Mouse (Mus musculus) neural tube, embryonic 12.5 days (tissue): ENCODE measurements at regions not wholly inside any gene's neighbourhood (a gene's known extent, or its start where the extent isn't known, plus 50 kb on each side); places are given as distances from the start of the nearest gene placed in this dataset.
A peak's percentile ranks its signal among the peaks of the same experiment; 100 is the strongest.
"Not testable (repeated sequence)": the region's sequence is repeated elsewhere in the genome, so short reads cannot be mapped to it uniquely, and the experiment has no call there.

Source experiments
- ATAC-seq: fragments of 200-750 bp; cut with Nextera tagmentation; 2 replicates; pipeline ENCODE4 v1.8.0; 2017; ENCODE audit warnings: low read depth, mild to moderate bottlenecking, moderate TSS enrichment, moderate library complexity; ENCODE audit not compliant: low FRiP score
- H3K27ac ChIP-seq: fragments of 300-500 bp; sonication (generic); 2 replicates; pipeline ENCODE4 v1.5.1; 2016
- H3K27me3 ChIP-seq: fragments of 300-500 bp; sonication (generic); replicated peaks from 2 replicates; pipeline ENCODE4 v1.6.1; 2016; ENCODE audit warnings: mild to moderate bottlenecking
- H3K36me3 ChIP-seq: fragments of 300-500 bp; sonication (generic); 2 replicates; pipeline ENCODE4 v1.6.1; 2016; ENCODE audit warnings: mild to moderate bottlenecking
- H3K4me1 ChIP-seq: fragments of 300-500 bp; sonication (generic); 2 replicates; pipeline ENCODE4 v1.6.1; 2016
- H3K4me2 ChIP-seq: fragments of 300-500 bp; sonication (generic); replicated peaks from 2 replicates; pipeline ENCODE4 v1.6.1; 2016; ENCODE audit warnings: mild to moderate bottlenecking
- H3K4me3 ChIP-seq: fragments of 300-500 bp; sonication (generic); 2 replicates; pipeline ENCODE4 v1.5.1; 2016
- H3K9ac ChIP-seq: fragments of 300-500 bp; sonication (generic); 2 replicates; pipeline ENCODE4 v1.6.1; 2016; ENCODE audit warnings: mild to moderate bottlenecking
- H3K9me3 ChIP-seq: fragments of 300-500 bp; sonication (generic); 2 replicates; pipeline ENCODE4 v1.6.1; 2016; ENCODE audit warnings: mild to moderate bottlenecking
- WGBS: fragments of 180-500 bp; shearing (Covaris S2); methylation state at CpG from one replicate; pipeline ENCODE4 v1.1.7; 2016; 5-methylcytosine and 5-hydroxymethylcytosine counted together

- H3K4me2 ChIP-seq = peak overlapping the region; percentile 45
- H3K9me3 ChIP-seq = no peaks in the 10 kb centered on the region
- H3K27me3 ChIP-seq = peaks cover 25% of the 10 kb centered on the region
- H3K36me3 ChIP-seq = no peaks in the 10 kb centered on the region
- H3K4me1 ChIP-seq = peaks cover 20% of the 10 kb centered on the region
- H3K27ac ChIP-seq = no peak overlapping the region
- H3K4me3 ChIP-seq = no peak overlapping the region
- no peak for ATAC-seq
- 5% methylated on average over 19 of the region's 19 CpGs for WGBS
- H3K9ac ChIP-seq = 0 out of 2 replicates have a peak overlapping the region, but pooled peaks have one; percentile 38
These were observed 53.2 kb upstream of the Col1a1 start for GRCm38 (mm10) chr11:94882687-94883383.

DNA sequence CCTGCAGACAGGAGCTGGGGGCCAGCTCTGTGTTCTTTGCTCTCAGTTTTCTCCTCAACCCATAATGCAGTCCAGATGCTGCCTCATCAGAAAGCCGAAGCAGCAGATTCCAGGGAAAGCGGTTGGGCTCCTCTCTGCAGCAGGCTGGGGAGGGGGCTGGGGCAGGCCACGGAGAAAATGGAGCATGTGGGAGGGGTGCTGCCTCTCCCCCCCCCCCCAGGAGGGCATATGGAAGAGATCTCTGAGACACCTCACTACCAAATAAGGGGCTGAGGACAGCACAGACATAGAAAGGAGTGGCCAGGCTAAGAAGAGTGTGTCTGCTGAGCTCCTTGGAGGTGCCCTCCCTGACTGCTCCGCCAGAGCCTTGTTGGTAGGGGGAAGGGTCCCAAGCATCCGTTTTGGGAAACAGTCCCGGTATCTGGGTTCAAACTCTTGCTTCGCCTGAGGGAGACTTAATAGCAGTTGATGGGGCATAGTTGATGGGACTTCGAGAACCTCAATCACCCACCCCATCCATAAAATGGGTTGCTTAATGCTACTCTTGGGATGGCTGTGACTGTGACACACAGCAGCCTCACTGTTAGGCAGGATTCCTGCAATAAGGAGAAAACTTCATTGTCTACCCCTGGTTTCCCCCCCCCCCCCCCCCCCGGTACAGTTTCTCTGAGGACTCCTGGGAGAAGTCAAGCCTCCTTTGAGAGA, 53.9 kb upstream of the Col1a1 start:
- Histone ChIP-seq H3K4me2 (peak overlapping the region; percentile 56), H3K4me1 (peaks cover 20% of the 10 kb centered on the region), H3K9ac (no peak overlapping the region), H3K27me3 (peaks cover 25% of the 10 kb centered on the region), H3K36me3 (no peaks in the 10 kb centered on the region), H3K9me3 (no peaks in the 10 kb centered on the region), H3K4me3 (no peak overlapping the region), H3K27ac (peak overlapping the region; percentile 23; the same call in 1 of the 2 replicates)
- WGBS = 20% methylated on average over 9 of the region's 9 CpGs
- no peak for ATAC-seq

DNA sequence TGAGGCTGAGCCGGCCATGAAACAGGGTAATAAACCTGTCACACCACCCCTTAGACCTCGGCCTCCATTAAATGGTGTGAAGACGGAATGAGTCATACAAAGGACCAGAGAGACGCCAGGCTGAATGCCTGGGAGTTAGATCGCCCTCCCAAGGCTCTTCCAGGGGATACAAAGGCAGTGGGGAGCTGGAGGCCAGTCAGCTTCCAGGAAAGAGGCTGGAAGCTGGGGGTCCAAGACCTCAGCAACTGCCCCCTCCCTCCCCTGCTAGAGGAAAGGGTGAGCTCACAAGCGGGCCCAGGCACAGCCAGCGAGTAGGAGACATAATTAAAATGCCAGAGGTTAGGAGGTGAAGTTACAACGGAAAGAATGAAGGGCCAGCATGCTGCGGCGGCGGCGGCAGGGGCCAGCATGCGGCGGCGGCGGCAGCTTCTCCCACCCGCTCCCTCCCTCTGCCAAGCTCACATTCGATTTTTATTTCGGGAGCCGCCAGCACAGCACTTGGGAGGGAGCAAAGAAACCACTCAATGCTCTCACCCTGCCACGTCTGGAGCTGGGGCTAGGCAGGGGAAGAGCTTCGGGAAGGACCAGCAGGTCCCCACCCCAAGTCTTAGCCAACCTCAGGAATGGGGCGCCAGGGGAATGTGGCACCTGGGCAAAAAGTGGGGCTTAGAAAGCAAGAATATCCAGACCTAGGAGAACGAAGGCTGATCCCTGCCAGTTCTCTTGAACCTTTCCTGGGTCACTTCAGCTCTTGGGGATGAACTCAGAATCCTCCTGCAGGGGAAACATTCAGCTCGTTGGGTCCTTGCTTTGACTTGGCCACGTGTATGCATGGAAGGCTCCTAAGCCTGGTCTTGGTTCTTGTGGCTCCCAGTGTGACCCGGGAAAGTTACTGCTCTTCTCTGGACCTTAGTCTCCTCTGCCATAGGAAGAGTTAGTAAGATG, 54.9 kb upstream of the Col1a1 start:
- peaks cover 25% of the 10 kb centered on the region for H3K27me3 ChIP-seq
- H3K9ac ChIP-seq = peak overlapping the region; percentile 36
- H3K27ac ChIP-seq = peak overlapping the region; percentile 23; the same call in 1 of the 2 replicates
- no peaks in the 10 kb centered on the region for H3K9me3 ChIP-seq
- H3K4me1 ChIP-seq = peaks cover 23% of the 10 kb centered on the region
- H3K36me3 ChIP-seq = no peaks in the 10 kb centered on the region
- 0 out of 2 replicates have a peak, but pooled peaks have one; percentile 50 for ATAC-seq
- peak overlapping the region; percentile 12; the same call in 1 of the 2 replicates for H3K4me3 ChIP-seq
- peak overlapping the region; percentile 56 for H3K4me2 ChIP-seq
- 2% methylated on average over 27 of the region's 27 CpGs for WGBS

GRCm38 (mm10) chr11:94876707-94877106, 59.3 kb upstream of the Col1a1 start:
- H3K4me2 ChIP-seq = no peak overlapping the region
- H3K36me3 ChIP-seq = no peaks in the 10 kb centered on the region
- H3K4me1 ChIP-seq = peaks cover 32% of the 10 kb centered on the region
- no peak for ATAC-seq
- H3K9me3 ChIP-seq = no peaks in the 10 kb centered on the region
- peaks cover 18% of the 10 kb centered on the region; the same call in 1 of the 2 replicates for H3K27me3 ChIP-seq
- WGBS = 5% methylated on average over 1 of the region's 1 CpGs
- H3K27ac ChIP-seq = no peak overlapping the region
- no peak overlapping the region for H3K4me3 ChIP-seq
- no peak overlapping the region for H3K9ac ChIP-seq

DNA sequence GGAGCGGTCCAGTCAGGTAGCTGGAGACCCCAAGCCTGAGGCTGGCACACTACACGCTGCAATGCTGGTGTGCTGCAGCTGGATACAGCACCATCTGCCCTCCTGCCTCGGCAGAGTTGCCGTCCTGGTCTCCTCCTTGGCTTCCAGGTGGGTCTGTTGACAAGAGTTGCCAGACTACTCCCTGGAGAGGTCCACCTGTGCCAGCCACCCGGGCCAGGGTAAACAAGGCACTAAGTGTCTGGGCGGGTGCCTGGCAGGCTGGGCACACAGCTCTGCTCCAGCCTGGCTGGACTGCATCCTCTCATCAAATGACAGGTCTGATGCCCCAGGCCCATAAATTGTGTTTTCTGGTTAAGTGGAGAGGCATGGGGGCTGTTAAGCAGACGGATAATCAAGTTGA, 61.0 kb upstream of the Col1a1 start:
- no peak for ATAC-seq
- no peaks in the 10 kb centered on the region for H3K9me3 ChIP-seq
- WGBS = 70% methylated on average over 7 of the region's 7 CpGs
- no peak overlapping the region for H3K27ac ChIP-seq
- peaks cover 13% of the 10 kb centered on the region; the same call in 1 of the 2 replicates for H3K27me3 ChIP-seq
- no peak overlapping the region for H3K4me2 ChIP-seq
- no peaks in the 10 kb centered on the region for H3K36me3 ChIP-seq
- no peak overlapping the region for H3K4me3 ChIP-seq
- H3K4me1 ChIP-seq = peaks cover 22% of the 10 kb centered on the region
- H3K9ac ChIP-seq = no peak overlapping the region

DNA sequence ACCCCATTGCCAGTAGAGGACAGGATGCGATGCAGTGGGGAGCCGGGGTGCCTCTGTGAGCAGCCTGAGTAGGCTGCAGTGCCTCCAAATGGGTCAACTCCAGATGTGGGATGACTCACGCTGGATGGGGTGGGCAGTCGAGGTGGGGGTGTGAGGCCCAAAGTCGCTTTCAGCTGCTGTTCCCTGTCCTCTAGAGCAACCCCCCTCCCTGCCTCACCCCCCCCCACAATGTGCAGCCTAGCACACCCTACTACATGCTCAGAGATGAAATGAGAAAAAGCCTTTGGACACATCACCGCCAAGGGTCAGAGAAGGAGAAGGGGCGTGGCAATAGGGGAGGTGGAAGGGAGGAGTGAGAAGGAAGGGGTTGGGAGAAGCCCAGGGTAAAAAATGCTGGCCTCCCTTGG, 61.9 kb upstream of the Col1a1 start:
- 9% methylated on average over 7 of the region's 7 CpGs for WGBS
- H3K27ac ChIP-seq = no peak overlapping the region
- H3K4me2 ChIP-seq = 0 out of 2 replicates have a peak overlapping the region, but pooled peaks have one; percentile 1
- no peak overlapping the region for H3K4me3 ChIP-seq
- peaks cover 13% of the 10 kb centered on the region; the same call in 1 of the 2 replicates for H3K27me3 ChIP-seq
- peaks cover 22% of the 10 kb centered on the region for H3K4me1 ChIP-seq
- H3K36me3 ChIP-seq = no peaks in the 10 kb centered on the region
- no peaks in the 10 kb centered on the region for H3K9me3 ChIP-seq
- no peak overlapping the region for H3K9ac ChIP-seq
- no peak for ATAC-seq

GRCm38 (mm10) chr11:94873693-94874092, 62.3 kb upstream of the Col1a1 start:
- WGBS = 9% methylated on average over 7 of the region's 7 CpGs
- Histone ChIP-seq H3K4me3 (no peak overlapping the region), H3K4me2 (peak overlapping the region; percentile 56)

GRCm38 (mm10) chr11:94872921-94873320, 63.1 kb upstream of the Col1a1 start:
- peaks cover 22% of the 10 kb centered on the region for H3K4me1 ChIP-seq
- no peak overlapping the region for H3K27ac ChIP-seq
- H3K4me3 ChIP-seq = peak overlapping the region; percentile 18; the same call in 1 of the 2 replicates
- H3K4me2 ChIP-seq = peak overlapping the region; percentile 56
- no peak for ATAC-seq
- no peaks in the 10 kb centered on the region; the same call in 1 of the 2 replicates for H3K9me3 ChIP-seq
- no peaks in the 10 kb centered on the region for H3K36me3 ChIP-seq
- H3K27me3 ChIP-seq = peaks cover 13% of the 10 kb centered on the region; the same call in 1 of the 2 replicates
- H3K9ac ChIP-seq = no peak overlapping the region
- WGBS = 3% methylated on average over 19 of the region's 19 CpGs

More at GRCm38 (mm10) chr11:94873693-94874092, 62.3 kb upstream of the Col1a1 start:
- Histone ChIP-seq H3K9me3 (no peaks in the 10 kb centered on the region), H3K9ac (no peak overlapping the region), H3K4me1 (peaks cover 22% of the 10 kb centered on the region), H3K27ac (no peak overlapping the region), H3K36me3 (no peaks in the 10 kb centered on the region), H3K27me3 (peaks cover 13% of the 10 kb centered on the region; the same call in 1 of the 2 replicates)
- ATAC-seq = no peak

DNA sequence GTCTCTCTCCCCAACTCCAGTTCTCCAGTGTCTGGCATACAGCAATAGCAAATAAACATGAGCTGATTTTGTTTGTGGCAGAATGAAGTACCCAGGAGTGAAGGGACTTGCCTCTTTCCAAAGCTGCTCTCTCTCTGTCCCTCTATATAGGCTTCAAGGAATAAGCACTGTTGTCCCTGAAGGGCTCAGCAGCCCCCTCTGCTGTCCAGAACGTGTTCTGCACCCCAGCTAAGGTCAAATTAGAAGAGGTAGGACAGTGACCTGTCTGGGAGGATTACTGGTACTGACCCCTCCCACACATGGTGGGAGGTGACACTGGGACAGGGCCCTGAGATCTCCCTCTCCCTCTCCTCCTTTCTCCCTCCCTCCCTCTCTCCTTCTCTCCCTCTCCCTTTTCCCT, 65.7 kb upstream of the Col1a1 start:
- WGBS = 0% methylated on average over 1 of the region's 1 CpGs

DNA sequence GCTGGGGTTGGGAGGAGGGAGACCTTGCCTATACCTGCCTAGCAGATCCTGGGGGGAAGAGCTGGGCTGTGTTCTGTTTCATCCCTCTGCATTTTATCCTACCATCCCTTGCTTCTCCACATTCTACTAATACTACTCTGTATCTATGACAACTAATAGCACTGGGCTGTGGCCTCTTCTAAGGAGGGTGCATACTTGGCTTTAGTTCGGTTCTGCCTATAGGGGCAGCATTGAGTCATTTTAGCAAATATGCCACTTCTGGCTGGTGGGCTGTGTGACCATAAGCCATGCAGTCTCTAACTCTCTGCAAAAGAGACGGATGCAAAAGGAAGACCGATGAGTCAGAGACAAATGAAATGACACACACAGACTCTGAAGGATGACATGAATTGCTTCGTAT, 66.2 kb upstream of the Col1a1 start:
- H3K4me3 ChIP-seq, ATAC-seq, H3K36me3 ChIP-seq, H3K4me2 ChIP-seq, H3K9me3 ChIP-seq, H3K9ac ChIP-seq, H3K27ac ChIP-seq: not testable (repeated sequence)
- WGBS = 27% methylated on average over 4 of the region's 4 CpGs
- Histone ChIP-seq H3K4me1 (peaks cover 18% of the 10 kb centered on the region), H3K27me3 (peaks cover 13% of the 10 kb centered on the region; the same call in 1 of the 2 replicates)

More for the DNA sequence above, 65.7 kb upstream of the Col1a1 start:
- Histone ChIP-seq H3K4me2 (no peak overlapping the region), H3K27ac (no peak overlapping the region), H3K27me3 (peaks cover 13% of the 10 kb centered on the region; the same call in 1 of the 2 replicates), H3K9ac (no peak overlapping the region), H3K4me3 (no peak overlapping the region), H3K36me3 (no peaks in the 10 kb centered on the region), H3K9me3 (no peaks in the 10 kb centered on the region; the same call in 1 of the 2 replicates), H3K4me1 (peaks cover 18% of the 10 kb centered on the region)
- ATAC-seq = no peak

- peak; percentile 44; the same call in 1 of the 2 replicates for ATAC-seq
- H3K4me3 ChIP-seq = no peak overlapping the region
These were observed 69.7 kb upstream of the Col1a1 start for GRCm38 (mm10) chr11:94866176-94866967.

More at GRCm38 (mm10) chr11:94866176-94866967, 69.7 kb upstream of the Col1a1 start:
- Histone ChIP-seq H3K4me2 (no peak overlapping the region), H3K27ac (no peak overlapping the region), H3K27me3 (no peaks in the 10 kb centered on the region), H3K4me1 (no peaks in the 10 kb centered on the region), H3K9ac (no peak overlapping the region), H3K9me3 (no peaks in the 10 kb centered on the region; the same call in 1 of the 2 replicates), H3K36me3 (no peaks in the 10 kb centered on the region)
- WGBS = 17% methylated on average over 9 of the region's 9 CpGs
